Mouse (Mus musculus) large intestine, adult 2 months (tissue): ENCODE measurements at regions not wholly inside any gene's neighbourhood (a gene's known extent, or its start where the extent isn't known, plus 50 kb on each side); places are given as distances from the start of the nearest gene placed in this dataset.
"Not testable (repeated sequence)": the region's sequence is repeated elsewhere in the genome, so short reads cannot be mapped to it uniquely, and the experiment has no call there.

Source experiments
- DNase-seq: peaks from one replicate; pipeline ENCODE4 v3.0.0-alpha.2; 2012; ENCODE audit warnings: low read depth, low spot score
- WGBS: fragments of 180-500 bp; shearing (Covaris S2); methylation state at CpG from one replicate; pipeline ENCODE4 v1.1.7; 2018; 5-methylcytosine and 5-hydroxymethylcytosine counted together

DNA sequence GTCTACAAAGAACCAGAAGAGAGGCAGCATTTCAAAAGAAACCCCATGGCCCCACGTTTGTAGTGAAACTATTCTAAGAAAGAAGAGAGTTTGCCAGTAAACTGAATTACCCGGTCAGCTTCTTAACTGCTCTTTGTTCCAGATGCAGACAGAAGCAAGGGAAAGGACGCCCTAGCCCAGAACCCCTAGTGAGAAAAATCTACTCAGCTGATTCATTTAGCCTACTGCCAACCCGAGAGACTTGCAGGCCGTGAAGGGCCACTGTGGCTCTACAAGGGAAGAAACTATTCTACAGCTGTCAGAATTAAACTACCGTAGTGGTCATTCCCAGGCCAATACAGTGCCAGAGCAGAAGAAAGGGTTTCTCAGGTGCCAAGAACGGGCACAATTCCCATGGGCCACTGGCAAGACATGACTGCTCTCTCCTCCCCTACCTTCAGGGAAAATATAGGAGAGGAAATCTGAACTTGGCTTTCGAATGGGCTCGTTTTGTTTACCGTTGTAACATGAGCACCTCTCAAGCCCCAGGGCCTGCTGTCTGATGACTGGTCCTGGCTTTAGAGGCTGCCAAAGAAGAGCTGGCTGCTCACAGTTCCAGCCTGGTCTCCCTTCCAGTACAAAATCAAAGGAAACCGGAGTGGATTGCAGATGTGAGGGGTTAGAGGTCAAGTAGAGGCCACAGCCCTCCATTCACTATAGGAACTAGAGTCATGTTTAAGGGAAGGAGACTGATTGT, 111.7 kb upstream of the Dlg1 start:
- whole genome bisulfite sequencing = 59% methylated on average over 11 of the region's 11 CpGs
- DNase-seq = no peak

DNA sequence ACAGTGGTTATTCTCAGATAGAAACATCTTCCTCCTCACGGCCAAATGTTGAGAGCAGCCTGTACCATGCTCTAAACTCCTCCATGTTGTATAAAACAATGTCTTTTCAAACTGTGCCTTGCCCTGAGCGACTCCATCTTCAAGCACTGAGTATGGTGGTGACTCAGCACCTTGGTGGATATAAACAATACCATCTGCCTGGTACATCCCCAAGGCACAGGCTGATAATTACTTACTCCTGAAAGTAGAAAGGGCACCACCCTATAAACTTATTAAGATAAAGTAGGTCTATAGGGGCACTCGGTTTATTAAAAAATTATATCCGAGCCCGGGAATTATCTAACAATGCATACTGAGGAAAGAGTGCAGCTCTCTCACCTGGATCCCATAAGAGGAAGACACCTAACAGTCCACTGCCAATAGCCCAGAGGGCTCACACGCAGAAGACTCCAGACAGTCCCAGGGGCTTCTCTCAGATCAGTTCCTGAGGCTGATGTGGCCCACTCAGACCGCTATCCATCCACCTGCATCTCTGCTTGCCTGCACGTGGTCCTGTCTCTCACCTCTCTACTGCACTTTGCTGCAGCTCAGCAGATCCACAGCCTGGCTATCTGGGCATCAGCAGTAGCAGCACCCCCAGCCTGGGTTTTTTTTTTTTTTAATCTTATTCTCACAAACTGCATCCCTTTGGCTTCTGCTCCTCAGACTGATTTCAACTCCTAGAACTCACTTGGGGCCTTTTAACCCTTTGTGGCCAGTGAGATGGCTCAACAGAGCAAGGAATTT, 109.7 kb upstream of the Dlg1 start:
- WGBS = 85% methylated on average over 8 of the region's 8 CpGs
- DNase-seq = no peak

- no peak for DNase-seq
These were observed 102.8 kb upstream of the Dlg1 start for GRCm38 (mm10) chr16:31560426-31560825.

DNA sequence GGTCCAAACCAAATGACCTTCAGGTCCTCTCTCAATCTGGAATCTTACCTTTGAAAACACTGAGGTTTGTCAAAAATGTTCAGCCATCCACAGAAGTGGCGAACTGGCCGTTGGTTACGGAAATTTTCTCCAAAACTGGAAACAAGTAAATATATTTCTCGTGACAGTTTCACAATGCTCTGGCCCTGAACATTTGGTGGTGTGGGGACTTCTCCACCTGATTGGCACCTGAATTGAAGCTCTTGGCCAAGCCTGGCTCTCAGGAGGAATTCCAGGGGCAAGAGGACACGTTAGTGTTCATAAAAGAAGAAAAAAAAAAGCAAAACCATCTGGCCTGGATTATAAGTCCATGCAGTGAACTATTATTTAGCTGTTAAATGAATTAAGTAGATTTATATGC, 98.3 kb upstream of the Dlg1 start:
- 73% methylated on average over 5 of the region's 5 CpGs for WGBS
- DNase-seq = no peak

DNA sequence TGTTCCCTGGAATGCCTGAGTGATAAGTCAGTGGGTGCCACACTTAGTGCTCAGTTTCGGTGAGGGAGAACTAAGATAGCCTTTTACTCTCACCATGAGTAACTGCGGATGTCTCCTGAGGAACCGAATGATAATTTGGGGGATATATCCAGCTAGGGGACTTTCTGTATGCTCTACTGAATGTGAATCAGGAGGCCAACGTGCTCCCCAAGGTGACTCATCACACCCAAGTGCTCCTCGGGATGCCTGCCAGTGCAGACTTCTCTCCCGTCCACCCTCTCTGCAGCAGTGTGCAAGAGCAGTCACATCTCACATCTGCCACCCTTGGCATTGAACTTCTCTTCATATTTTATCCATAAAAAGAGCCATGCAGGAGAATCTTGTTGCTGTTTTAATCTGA, 94.9 kb upstream of the Dlg1 start:
- WGBS = 82% methylated on average over 6 of the region's 6 CpGs
- DNase-seq = no peak

DNA sequence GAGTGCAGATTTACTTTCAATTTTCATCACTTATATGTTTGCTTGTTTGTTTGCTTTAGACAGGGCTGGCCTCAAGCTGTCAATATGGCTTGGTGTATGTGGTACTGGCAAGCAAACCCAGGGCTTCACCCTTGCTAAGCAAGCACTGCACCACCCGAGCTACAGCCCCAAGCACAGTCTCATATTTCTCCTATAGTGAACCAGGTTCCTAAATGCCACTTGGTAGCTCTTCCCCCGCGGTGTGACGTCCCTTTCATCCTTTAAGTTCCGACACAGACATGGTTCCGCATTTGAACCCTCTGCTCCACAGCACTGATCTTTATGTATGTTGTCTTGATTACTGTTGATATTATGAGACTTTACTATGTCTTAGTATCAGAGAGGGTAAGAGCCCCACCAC, 93.4 kb upstream of the Dlg1 start:
- WGBS = 80% methylated on average over 6 of the region's 6 CpGs
- no peak for DNase-seq

DNA sequence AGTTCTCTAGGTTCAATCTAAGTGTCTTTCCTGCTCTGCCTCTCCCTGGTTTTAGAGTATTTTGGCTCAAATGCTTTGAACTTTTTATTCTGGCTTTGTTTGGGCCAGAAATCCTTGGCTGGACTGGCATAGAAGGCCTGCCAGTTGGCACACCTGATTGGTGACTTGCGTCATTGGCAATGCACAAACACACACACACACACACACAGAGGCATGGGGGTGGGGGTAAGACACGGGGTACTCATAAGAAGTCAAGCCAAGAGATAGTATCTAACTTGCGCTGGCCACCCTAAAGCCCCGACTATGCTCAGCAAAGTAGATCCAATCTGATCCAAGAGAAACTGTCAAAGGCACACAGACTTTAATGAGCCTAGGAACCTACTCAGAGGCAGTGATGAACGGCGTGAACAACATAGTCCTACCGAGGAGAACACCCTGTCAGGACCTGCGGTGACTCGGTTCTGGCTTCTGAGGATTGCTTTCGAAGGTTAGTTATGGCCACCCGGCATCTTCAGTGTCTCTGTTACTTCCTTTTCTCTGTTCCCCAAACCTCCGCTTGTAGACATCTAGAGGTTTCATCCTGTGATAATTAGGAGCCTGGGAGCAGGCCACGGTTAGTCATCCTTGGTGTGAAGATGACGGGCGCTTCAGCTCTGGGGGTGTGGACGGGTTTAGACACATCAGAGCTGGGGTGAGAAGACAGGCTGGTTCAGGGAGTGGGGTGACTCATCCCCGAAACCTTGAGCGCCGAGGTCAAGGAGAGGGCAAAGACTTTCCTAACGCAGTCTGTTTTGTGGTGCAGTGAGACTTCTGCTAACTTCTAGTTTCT, 92.7 kb upstream of the Dlg1 start:
- DNase-seq = no peak
- WGBS = 82% methylated on average over 20 of the region's 20 CpGs

- WGBS = 90% methylated on average over 9 of the region's 9 CpGs
- DNase-seq = not testable (repeated sequence)
These were observed 89.4 kb upstream of the Dlg1 start for GRCm38 (mm10) chr16:31573833-31574232.

DNA sequence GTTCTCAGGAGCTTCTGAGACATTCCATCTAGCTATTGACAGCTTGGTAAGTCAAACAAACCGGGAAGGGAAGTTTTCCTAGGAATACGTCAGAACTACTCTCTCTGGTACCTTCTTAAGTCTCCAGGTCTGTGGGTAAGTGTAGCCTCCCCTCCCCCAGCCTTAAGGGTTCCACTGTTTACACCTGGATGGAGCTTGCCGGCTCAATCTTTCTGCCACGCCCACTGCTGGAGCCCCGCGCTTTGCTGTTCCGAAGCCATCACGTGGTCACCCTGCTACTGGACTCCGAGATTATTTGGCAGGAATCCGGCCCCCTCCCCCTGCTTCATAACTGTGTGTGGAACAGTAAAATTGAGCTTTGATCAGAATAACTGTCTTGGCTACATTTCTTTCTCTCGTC, 87.6 kb upstream of the Dlg1 start:
- 8% methylated on average over 11 of the region's 11 CpGs for WGBS
- DNase-seq = not testable (repeated sequence)

GRCm38 (mm10) chr16:31576422-31576821, 86.8 kb upstream of the Dlg1 start:
- 76% methylated on average over 8 of the region's 8 CpGs for WGBS
- no peak for DNase-seq

GRCm38 (mm10) chr16:31577347-31577746, 85.9 kb upstream of the Dlg1 start:
- 67% methylated on average over 7 of the region's 7 CpGs for WGBS
- DNase-seq = no peak

- WGBS = 93% methylated on average over 3 of the region's 3 CpGs
- no peak for DNase-seq
These were observed 83.9 kb upstream of the Dlg1 start for GRCm38 (mm10) chr16:31579318-31579717.

- no peak for DNase-seq
- WGBS = 92% methylated on average over 6 of the region's 6 CpGs
These were observed 82.5 kb upstream of the Dlg1 start for GRCm38 (mm10) chr16:31580779-31581178.

DNA sequence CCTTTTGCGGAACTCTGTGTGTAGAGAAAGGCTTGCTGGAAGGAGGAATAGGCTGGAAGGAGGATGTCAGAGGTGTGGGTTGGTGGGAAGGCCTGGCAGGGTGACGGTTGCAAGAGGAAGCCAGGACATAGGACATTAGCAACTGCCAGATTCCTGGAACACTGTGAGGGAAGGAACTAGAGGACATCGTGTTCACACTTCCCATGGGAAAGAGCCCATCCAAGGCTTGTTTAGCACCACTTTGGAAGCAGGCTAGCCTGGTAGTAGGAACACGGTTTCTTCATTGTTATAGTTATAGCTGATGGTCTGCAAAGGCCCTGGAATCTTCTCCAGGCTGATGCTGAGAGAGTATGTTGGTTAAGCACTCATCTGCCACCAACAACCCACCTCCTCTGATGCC, 80.4 kb upstream of the Dlg1 start:
- 88% methylated on average over 4 of the region's 4 CpGs for whole genome bisulfite sequencing
- DNase-seq = no peak

DNA sequence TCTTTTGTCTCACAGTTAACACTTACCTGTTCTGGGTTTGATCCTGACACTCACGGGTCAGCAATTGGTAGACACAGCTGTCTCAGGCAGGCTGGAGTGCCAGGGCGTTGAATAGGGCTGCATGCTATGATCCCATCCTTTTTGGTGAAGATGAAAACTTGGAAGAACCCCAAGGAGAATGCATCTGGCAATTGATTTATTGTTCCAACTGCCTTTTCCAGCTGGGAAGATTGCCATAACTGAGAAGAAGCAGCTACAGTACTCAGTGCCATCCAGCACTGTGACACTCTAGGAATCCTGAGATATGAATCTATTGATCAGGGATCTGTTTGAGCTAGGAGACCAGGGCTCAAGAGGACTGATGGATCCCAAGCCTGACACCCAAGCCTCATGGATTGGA, 79.6 kb upstream of the Dlg1 start:
- no peak for DNase-seq
- 80% methylated on average over 2 of the region's 2 CpGs for WGBS

- whole genome bisulfite sequencing = 67% methylated on average over 4 of the region's 4 CpGs
- no peak for DNase-seq
These were observed 78.9 kb upstream of the Dlg1 start for GRCm38 (mm10) chr16:31584216-31584823.

DNA sequence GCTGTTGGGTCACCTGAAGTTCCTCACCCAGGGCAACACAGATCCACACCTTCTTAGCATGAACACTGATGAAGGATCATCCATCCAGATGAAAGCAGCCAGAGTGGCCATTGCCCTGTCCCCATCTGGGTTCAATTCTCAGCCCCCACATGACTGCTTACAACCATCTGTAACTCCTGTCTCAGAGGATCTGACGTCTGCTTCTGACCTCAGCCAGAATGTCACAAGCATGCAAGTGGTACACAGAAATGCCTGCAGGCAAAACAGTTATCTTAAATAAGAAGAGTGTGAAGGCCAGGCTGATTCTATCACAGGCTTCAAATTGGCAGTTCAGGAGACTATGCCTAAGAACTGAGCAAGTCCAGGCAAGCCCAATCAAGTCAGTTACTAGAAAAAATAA, 76.2 kb upstream of the Dlg1 start:
- WGBS = 89% methylated on average over 1 of the region's 1 CpGs
- DNase-seq = no peak

- WGBS = 57% methylated on average over 6 of the region's 6 CpGs
- DNase-seq = no peak
These were observed 73.7 kb upstream of the Dlg1 start for GRCm38 (mm10) chr16:31589576-31589975.

DNA sequence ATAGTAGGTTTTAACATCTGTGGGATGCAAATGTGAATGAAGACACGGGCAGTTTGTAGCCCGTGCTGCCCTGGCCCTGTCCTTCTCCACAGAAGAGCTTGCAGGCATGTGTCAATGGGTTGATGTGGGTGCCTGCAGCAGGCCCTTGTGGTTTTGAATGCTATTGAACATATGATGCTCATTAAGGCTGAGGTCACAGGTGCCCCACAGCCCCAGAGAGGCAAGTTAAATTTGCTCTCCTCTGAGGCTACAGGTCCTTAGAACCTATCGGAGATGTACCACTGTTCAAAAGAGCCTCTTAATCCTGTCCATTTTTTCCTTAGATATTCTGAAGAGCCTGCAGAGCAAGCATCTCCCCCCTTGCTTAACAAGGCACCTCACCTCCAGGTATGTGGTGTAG, 71.7 kb upstream of the Dlg1 start:
- DNase-seq = no peak
- 70% methylated on average over 3 of the region's 3 CpGs for WGBS
